Mouse (Mus musculus): ENCODE results near the gene Nploc4. TPM values are rescaled to one million over a fixed set of nuclear protein-coding genes. Genes with fewer than 3 reads are reported as not detected.

Gene Nploc4
- total RNA-seq, 1 experiment: 57.7 TPM

DNA sequence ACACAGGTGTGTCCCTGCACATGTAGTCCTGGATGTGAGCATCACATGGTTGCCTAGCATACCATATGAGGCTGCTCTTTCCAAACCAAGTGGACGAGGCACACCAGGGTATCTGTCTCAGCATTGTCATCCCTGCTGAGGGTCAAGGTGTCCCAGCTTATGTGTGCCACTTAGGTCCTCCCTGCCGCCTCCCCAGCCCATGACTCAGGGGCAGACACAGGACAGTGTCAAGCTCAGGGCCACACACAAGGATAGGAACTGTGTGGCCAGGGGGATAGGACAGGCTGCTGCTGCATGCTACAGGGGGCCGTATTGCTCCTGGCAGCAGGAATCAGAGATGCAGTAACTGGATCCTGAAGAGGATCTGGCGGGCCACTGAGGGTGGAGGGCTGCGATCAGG is 76.8 kb downstream of the Nploc4 start:
- no peak overlapping the region for H3K9ac ChIP-seq (ENCODE audit: insufficient read depth, low read depth, low read length, poor library complexity, severe bottlenecking)
- DNase-seq (ENCODE audit: low read depth, low spot score): no peak
- in situ Hi-C loops (cut with MboI; ENCODE audit: low sequenced_read_pairs in 2 of 2, unreplicated experiment in 2 of 2): no loop called here
- TF ChIP-seq MAFK (IDR thresholded peaks at IDR 0.05; ENCODE audit: insufficient read depth, low read depth, low read length) (no peak), CHD2 (IDR thresholded peaks at IDR 0.05; ENCODE audit: low read depth, low read length) (no peak), HCFC1 (IDR thresholded peaks at IDR 0.05; ENCODE audit: borderline replicate concordance, insufficient read depth, low read length) (no peak), ZNF384 (IDR thresholded peaks at IDR 0.05; ENCODE audit: low read depth, low read length) (no peak), ZC3H11A (IDR thresholded peaks at IDR 0.05; ENCODE audit: borderline replicate concordance, low read depth, low read length) (no peak)
- no peaks in the 10 kb centered on the region for H3K36me3 ChIP-seq (ENCODE audit: control insufficient read depth, insufficient read depth, low read length, poor library complexity, severe bottlenecking)
- peaks cover 0 to 13% of the 10 kb centered on the region in 2 experiments; a peak in 1 of 4 replicates for H3K4me1 ChIP-seq (ENCODE audit: control insufficient read depth in 2 of 2, insufficient read depth in 2 of 2, low read length in 2 of 2, poor library complexity in 1 of 2)
- H3K27ac ChIP-seq (ENCODE audit: insufficient read depth, low read depth, low read length, poor library complexity, severe bottlenecking): no peak overlapping the region
- H3K4me3 ChIP-seq (ENCODE audit: insufficient read depth in 1 of 2, low read depth in 1 of 2, low read length in 2 of 2, poor library complexity in 1 of 2, severe bottlenecking in 1 of 2): no peak overlapping the region
- H3K9me3 ChIP-seq (ENCODE audit: control insufficient read depth, insufficient read depth, low read depth, low read length): no peaks in the 10 kb centered on the region

DNA sequence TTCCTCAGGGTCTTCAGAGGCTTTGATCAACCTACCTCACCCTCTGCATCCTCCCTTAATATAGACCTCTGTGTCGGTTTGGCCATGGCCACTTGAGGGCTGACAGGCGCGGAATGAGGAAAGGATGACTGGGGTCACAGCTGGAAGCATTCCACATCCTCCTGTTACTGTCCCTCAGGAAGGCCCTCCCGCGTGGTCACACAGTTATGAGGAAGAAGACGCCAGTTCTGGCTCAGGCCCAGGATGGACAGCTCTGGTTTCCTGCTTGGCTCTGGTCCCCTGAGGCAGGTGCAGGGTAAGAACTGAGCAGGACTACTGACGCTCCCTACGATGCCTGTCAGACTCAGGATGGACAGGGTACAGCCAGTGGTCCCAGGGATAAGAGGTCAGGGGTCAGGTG is 77.4 kb downstream of the Nploc4 start:
- in situ Hi-C loops (cut with MboI; ENCODE audit: low sequenced_read_pairs in 2 of 2, unreplicated experiment in 2 of 2): no loop called here
- TF ChIP-seq HCFC1 (IDR thresholded peaks at IDR 0.05; ENCODE audit: borderline replicate concordance, insufficient read depth, low read length) (no peak), ZC3H11A (IDR thresholded peaks at IDR 0.05; ENCODE audit: borderline replicate concordance, low read depth, low read length) (no peak), CHD2 (IDR thresholded peaks at IDR 0.05; ENCODE audit: low read depth, low read length) (no peak), MAFK (IDR thresholded peaks at IDR 0.05; ENCODE audit: insufficient read depth, low read depth, low read length) (no peak), ZNF384 (IDR thresholded peaks at IDR 0.05; ENCODE audit: low read depth, low read length) (no peak)
- peaks cover 0 to 9% of the 10 kb centered on the region in 2 experiments; a peak in 1 of 4 replicates for H3K4me1 ChIP-seq (ENCODE audit: control insufficient read depth in 2 of 2, insufficient read depth in 2 of 2, low read length in 2 of 2, poor library complexity in 1 of 2)
- DNase-seq (ENCODE audit: low read depth, low spot score): no peak
- no peak overlapping the region for H3K4me3 ChIP-seq (ENCODE audit: insufficient read depth in 1 of 2, low read depth in 1 of 2, low read length in 2 of 2, poor library complexity in 1 of 2, severe bottlenecking in 1 of 2)
- no peaks in the 10 kb centered on the region for H3K9me3 ChIP-seq (ENCODE audit: control insufficient read depth, insufficient read depth, low read depth, low read length)
- no peak overlapping the region for H3K27ac ChIP-seq (ENCODE audit: insufficient read depth, low read depth, low read length, poor library complexity, severe bottlenecking)
- H3K36me3 ChIP-seq (ENCODE audit: control insufficient read depth, insufficient read depth, low read length, poor library complexity, severe bottlenecking): no peaks in the 10 kb centered on the region
- no peak overlapping the region for H3K9ac ChIP-seq (ENCODE audit: insufficient read depth, low read depth, low read length, poor library complexity, severe bottlenecking)

DNA sequence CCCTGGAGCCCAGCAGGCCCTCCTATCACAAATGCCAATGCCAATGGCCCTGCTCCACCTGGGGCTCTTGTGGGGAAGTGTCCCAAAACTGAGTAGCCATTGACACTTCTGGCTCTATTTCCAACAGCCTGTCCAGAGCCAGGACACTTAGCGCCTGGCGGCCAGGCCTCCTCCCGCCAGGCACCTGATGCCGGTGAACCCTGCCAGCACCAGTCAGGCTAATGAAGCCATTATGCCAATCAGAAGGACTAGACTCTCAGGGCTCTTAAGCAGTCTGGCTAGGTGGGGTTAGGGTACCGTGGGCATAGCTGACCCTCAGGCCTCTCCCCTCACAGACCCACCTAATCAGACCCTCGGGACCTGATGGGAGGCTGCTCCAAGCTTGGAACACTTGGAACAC is 78.1 kb downstream of the Nploc4 start:
- H3K4me3 ChIP-seq (ENCODE audit: insufficient read depth in 1 of 2, low read depth in 1 of 2, low read length in 2 of 2, poor library complexity in 1 of 2, severe bottlenecking in 1 of 2): no peak overlapping the region
- no peaks in the 10 kb centered on the region for H3K9me3 ChIP-seq (ENCODE audit: control insufficient read depth, insufficient read depth, low read depth, low read length)
- H3K27ac ChIP-seq (ENCODE audit: insufficient read depth, low read depth, low read length, poor library complexity, severe bottlenecking): no peak overlapping the region
- peaks cover 0 to 6% of the 10 kb centered on the region in 2 experiments; a peak in 1 of 4 replicates for H3K4me1 ChIP-seq (ENCODE audit: control insufficient read depth in 2 of 2, insufficient read depth in 2 of 2, low read length in 2 of 2, poor library complexity in 1 of 2)
- no peak for DNase-seq (ENCODE audit: low read depth, low spot score)
- H3K36me3 ChIP-seq (ENCODE audit: control insufficient read depth, insufficient read depth, low read length, poor library complexity, severe bottlenecking): no peaks in the 10 kb centered on the region
- H3K9ac ChIP-seq (ENCODE audit: insufficient read depth, low read depth, low read length, poor library complexity, severe bottlenecking): no peak overlapping the region
- in situ Hi-C loops (cut with MboI; ENCODE audit: low sequenced_read_pairs in 2 of 2, unreplicated experiment in 2 of 2): no loop called here
- TF ChIP-seq ZNF384 (IDR thresholded peaks at IDR 0.05; ENCODE audit: low read depth, low read length) (no peak), ZC3H11A (IDR thresholded peaks at IDR 0.05; ENCODE audit: borderline replicate concordance, low read depth, low read length) (no peak), MAFK (IDR thresholded peaks at IDR 0.05; ENCODE audit: insufficient read depth, low read depth, low read length) (no peak), CHD2 (IDR thresholded peaks at IDR 0.05; ENCODE audit: low read depth, low read length) (no peak), HCFC1 (IDR thresholded peaks at IDR 0.05; ENCODE audit: borderline replicate concordance, insufficient read depth, low read length) (no peak)

GRCm38 (mm10) chr11:120357791-120358401 is 79.6 kb downstream of the Nploc4 start:
- Histone ChIP-seq H3K27ac (ENCODE audit: insufficient read depth, low read depth, low read length, poor library complexity, severe bottlenecking) (no peak overlapping the region), H3K36me3 (ENCODE audit: control insufficient read depth, insufficient read depth, low read length, poor library complexity, severe bottlenecking) (no peaks in the 10 kb centered on the region), H3K4me1 (ENCODE audit: control insufficient read depth in 2 of 2, insufficient read depth in 2 of 2, low read length in 2 of 2, poor library complexity in 1 of 2) (peaks cover 1 to 16% of the 10 kb centered on the region in 2 experiments; a peak in 2 of 4 replicates), H3K4me3 (ENCODE audit: insufficient read depth in 1 of 2, low read depth in 1 of 2, low read length in 2 of 2, poor library complexity in 1 of 2, severe bottlenecking in 1 of 2) (no peak overlapping the region), H3K9me3 (ENCODE audit: control insufficient read depth, insufficient read depth, low read depth, low read length) (no peaks in the 10 kb centered on the region), H3K9ac (ENCODE audit: insufficient read depth, low read depth, low read length, poor library complexity, severe bottlenecking) (no peak overlapping the region)
- in situ Hi-C loops (cut with MboI; ENCODE audit: low sequenced_read_pairs in 2 of 2, unreplicated experiment in 2 of 2): no loop called here
- no peak for TF ChIP-seq HCFC1 (IDR thresholded peaks at IDR 0.05; ENCODE audit: borderline replicate concordance, insufficient read depth, low read length)
- no peak for TF ChIP-seq CHD2 (IDR thresholded peaks at IDR 0.05; ENCODE audit: low read depth, low read length)
- no peak for TF ChIP-seq ZNF384 (IDR thresholded peaks at IDR 0.05; ENCODE audit: low read depth, low read length)
- TF ChIP-seq MAFK (IDR thresholded peaks at IDR 0.05; ENCODE audit: insufficient read depth, low read depth, low read length): no peak
- TF ChIP-seq ZC3H11A (IDR thresholded peaks at IDR 0.05; ENCODE audit: borderline replicate concordance, low read depth, low read length): no peak
- no peak for DNase-seq (ENCODE audit: low read depth, low spot score)
